Mouse (Mus musculus) gastrocnemius, postnatal 25 days (tissue): Measurements from ENCODE around the gene Pla2g10. TPM values are rescaled to one million over a fixed set of nuclear protein-coding genes. Genes with fewer than 3 reads are reported as not detected.

ENCODE experiments used
- total RNA-seq, 2 experiments: library from RNA; stranded (reverse); gene quantifications; 1 replicate in 1 of 2; 2 replicates in 1 of 2; pipeline ENCODE4 v1.2.3; 2021

The Pla2g10 gene
- total RNA-seq, 2 experiments from 2014 or later, result not detected

Other genes starting within 250 kb of the Pla2g10 start
- gene Parn, start 62.8 kb downstream of the Pla2g10 start, total RNA-seq, result 1 to 10 TPM; 5.9 to 6.1 TPM
- 10 to 100 TPM; 29.1 to 37.1 TPM for gene Bfar, start 59.1 kb downstream of the Pla2g10 start, total RNA-seq
- gene 3110001I22Rik, start 59.1 kb downstream of the Pla2g10 start, total RNA-seq, result 1 to 10 TPM; 1.7 to 2.0 TPM
- 10 to 100 TPM; 29.9 to 30.2 TPM for gene Rrn3, start 49.7 kb upstream of the Pla2g10 start, total RNA-seq
- 10 to 100 TPM; 34.1 to 37.5 TPM for gene Ntan1, start 87.9 kb upstream of the Pla2g10 start, total RNA-seq
- 10 to 100 TPM; 41.8 to 47.7 TPM for gene Pdxdc1, start 172.1 kb upstream of the Pla2g10 start, total RNA-seq
- 1 to 10 TPM in 1 of 2 experiments, under 1 TPM in 1; 0.69 to 1.0 TPM for gene Mpv17l, start 172.2 kb upstream of the Pla2g10 start, total RNA-seq